Mouse (Mus musculus) adrenal gland, postnatal 10 days (tissue): ENCODE measurements at regions not wholly inside any gene's neighbourhood (a gene's known extent, or its start where the extent isn't known, plus 50 kb on each side); places are given as distances from the start of the nearest gene placed in this dataset.

Source experiments
- DNase-seq: peaks from one replicate; pipeline ENCODE4 v3.0.0; 2021; ENCODE audit warnings: mixed read lengths

- DNase-seq, result no peak
These were observed 451.2 kb downstream of the Slc4a3 start for GRCm38 (mm10) chr1:75997222-75997621.

DNA sequence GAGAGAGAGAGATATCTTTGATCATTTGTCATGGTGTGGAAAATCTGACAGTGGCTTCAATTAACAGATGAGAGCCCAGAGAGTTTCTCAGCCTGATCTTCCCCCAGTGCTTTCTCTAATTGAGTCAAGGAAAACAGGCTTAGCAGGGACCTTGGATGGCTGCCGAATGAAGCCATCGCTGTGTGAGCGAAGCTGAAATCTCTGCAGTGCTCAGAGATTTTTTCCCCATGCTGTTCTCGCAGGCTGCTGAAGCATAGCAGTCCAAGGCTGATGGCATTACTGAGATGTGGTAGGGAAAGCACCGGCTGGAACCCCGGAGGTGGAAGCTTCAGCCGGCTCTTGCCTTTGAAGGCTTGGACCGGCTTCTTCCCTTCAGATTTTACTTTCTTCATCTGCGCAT lies 455.1 kb downstream of the Slc4a3 start:
- peak; percentile 58 for DNase-seq

GRCm38 (mm10) chr1:76009601-76010000 lies 463.5 kb downstream of the Slc4a3 start:
- peak; percentile 15 for DNase-seq

DNA sequence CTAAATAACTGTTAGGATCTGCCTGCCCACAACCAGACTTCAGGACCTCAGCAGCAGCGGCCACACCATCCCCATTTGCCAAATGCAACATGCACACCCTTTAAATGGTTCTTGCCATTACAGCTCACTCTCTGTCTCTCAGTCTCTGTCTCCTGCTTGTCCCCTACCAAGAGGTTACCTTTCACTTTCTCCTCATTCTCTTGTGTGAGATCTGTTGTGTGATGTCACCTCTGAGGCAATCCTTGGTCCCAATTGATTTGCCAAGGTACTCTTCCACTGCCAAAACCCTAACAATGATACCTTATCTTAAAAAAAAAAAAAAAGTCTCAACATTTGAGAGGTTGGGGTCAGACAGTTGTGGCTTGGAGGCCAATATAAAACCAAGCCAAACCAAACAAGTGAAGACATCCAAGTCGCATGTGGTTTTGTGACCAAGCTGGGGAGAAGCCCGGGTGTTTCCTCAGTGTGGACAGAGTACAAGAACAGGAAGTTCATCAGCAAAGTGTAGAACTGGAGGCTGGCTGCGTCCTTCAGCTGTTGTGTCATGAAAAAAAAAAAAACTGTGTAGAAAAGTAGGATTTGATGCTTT lies 464.2 kb downstream of the Slc4a3 start:
- no peak for DNase-seq

DNA sequence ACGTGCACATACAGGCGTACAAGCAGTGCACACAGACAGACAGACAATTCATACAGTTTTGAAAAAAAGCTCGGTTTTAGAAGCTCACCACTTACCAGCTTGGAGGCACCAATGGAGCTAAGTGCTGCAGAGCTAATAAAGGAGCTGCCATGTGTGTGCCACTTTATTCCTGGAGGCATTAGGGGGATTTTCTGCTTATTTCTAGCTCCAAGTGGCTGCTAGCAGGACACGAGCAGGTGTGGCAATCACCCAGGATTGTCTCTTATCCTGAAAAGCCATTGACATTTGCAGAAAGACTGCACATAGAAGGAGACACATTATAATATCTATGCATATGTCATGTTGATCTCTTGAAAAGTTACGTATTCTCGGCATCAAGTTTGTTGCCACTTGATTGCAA lies 472.5 kb downstream of the Slc4a3 start:
- DNase-seq, result no peak

DNA sequence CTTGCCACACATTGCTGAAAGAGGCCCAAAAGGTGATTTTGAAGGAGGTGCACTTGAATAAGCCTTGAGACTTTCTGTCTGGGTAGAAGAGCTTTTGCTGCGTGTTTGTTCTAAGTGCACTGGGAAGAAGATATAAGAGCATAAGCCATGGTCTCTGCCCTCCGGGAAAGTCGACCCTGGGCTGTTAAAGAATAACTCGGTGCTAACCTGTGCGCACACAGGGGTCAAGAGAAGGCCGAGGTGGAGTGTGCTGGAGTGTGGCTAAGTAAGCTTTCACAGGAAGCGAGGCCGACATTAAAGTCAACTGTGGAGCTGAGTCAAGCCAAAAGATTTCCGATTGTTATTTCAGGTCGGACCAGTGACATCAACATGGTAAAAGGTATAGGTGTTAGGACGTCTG lies 473.0 kb downstream of the Slc4a3 start:
- no peak for DNase-seq

DNA sequence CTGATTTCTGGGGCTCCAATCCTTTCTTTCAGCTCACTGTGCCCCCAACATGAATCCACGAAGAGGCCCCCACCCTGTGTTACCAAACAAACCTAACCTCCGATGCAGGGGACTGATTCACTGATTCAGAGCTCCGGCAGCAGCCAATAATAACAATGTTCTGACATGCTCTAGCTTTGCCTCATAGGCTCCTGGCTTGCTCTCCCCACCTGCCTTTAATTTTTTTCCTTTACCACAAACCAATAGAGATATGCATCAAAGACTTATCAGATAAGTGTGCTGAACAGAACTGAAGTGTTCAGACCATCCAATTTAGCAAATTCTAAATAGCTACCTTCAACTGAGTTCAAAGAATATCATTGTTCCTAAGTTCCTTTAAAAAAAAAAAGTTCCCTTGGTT lies 478.6 kb downstream of the Slc4a3 start:
- DNase-seq, result no peak

- no peak for DNase-seq
These were observed 479.3 kb downstream of the Slc4a3 start for GRCm38 (mm10) chr1:76025389-76025788.

GRCm38 (mm10) chr1:76029059-76029458 lies 483.0 kb downstream of the Slc4a3 start:
- DNase-seq, result no peak

DNA sequence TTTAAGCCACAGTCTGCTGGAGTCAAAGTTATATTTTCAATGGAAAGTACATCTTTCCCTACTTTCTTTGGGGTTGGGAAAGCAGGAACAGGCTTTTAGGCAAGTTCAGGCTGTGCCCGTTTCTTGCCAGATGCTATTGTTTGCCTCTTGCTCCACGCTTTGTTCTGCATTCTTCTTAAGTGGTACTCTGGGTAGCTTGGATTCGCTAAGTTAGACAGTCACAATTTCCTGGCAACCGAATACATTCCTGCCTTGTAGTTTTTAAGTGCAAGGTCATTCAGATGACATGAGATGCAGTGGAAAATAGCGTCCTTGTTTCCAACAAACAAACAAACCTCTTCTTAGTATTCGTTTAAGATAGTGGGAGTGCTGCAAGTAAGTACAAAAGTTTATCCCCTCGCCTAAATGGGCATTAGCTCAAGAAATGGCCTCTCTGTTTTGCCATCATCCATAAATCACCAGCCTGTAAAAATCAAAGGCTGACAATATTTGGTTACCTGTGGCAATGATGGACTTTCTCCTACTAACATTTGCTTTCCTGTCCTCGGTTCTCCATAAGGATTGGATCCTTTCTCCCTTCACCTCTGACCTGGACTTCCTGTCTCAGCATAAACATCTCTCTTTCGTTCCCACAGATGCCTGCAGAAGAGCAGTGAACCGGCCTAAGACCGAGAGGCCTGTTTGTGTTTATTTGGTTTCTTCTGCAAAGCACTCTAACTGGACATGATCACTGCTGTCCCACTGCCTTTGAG lies 485.3 kb downstream of the Slc4a3 start:
- no peak for DNase-seq

GRCm38 (mm10) chr1:76031923-76032285 lies 485.8 kb downstream of the Slc4a3 start:
- DNase-seq, result no peak

DNA sequence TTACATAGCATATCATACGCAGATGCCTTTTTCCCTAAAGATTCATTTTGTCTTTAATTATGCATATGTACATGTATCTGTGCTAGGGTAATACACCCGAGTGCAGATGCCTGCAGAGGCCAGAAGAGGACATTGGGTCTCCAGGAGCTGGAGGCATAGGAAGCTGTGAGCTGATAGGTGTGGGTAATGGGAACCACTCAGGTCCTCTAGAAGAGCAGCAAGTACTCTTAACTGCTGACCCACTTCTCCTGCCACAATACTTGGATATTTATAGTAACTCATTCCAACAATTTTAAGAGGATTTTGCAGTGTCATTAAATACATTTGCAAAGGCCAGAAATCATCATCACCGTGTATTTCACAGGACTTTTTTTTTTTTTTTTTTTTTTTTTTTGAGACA lies 486.6 kb downstream of the Slc4a3 start:
- no peak for DNase-seq

GRCm38 (mm10) chr1:76036316-76036715 lies 490.2 kb downstream of the Slc4a3 start:
- DNase-seq, result no peak

DNA sequence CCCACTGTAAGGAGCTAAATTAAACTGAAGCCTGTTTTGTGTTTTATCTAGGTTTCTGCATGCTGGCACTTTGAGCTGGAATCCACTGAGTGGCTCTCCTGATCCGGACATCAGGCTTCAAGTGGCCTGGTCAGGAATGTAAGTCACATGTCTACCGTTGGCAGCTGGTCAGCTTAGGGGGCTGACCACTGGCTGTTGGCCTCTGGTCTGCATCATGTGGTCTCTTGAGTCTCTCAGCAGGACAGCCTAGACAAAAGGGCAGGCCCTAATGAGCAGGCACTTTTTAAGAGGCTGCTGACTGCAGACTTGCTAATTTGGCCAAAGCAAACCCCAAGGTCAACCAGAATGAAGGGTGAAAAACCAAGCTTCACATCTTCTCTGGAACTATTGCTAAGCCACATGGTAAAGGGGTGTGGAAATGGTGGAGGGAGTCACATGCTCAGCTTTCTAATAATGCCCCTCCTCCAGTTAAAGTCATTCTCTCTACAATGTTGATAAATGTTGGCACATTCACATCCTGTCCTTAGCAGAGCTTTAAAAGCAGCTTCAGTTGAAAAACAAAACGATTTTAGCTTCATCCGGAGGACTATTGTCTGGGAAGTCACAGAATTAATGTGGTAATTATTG lies 493.1 kb downstream of the Slc4a3 start:
- DNase-seq, result peak; percentile 32

DNA sequence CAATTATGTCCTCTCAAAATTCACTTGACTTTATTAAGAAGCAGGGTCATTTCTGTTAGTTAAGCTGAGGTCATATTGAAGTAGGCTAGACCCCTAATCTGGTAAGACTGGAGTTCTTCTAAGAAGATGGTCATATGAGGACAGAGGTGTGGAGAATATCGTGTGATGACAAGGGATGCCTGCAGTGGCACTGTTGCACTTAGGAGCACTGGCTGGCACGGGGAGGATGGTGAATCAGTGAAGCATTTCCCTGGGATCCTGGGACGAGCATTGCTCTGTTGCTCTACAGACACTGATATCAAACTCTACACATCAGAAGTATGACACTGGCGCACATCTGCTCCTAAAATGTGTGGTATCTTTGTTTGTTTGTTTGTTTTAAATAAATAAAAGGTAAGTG lies 493.6 kb downstream of the Slc4a3 start:
- DNase-seq, result no peak

GRCm38 (mm10) chr1:76050264-76050663 lies 504.2 kb downstream of the Slc4a3 start:
- DNase-seq, result no peak

- DNase-seq, result no peak
These were observed 507.5 kb downstream of the Slc4a3 start for GRCm38 (mm10) chr1:76053378-76054171.

GRCm38 (mm10) chr1:76065783-76066182 lies 519.7 kb downstream of the Slc4a3 start:
- no peak for DNase-seq

- DNase-seq, result no peak
These were observed 524.8 kb downstream of the Slc4a3 start for GRCm38 (mm10) chr1:76070831-76071321.

- DNase-seq, result no peak
These were observed 529.1 kb downstream of the Slc4a3 start for GRCm38 (mm10) chr1:76075213-76075612.

GRCm38 (mm10) chr1:76075685-76076455 lies 529.8 kb downstream of the Slc4a3 start:
- DNase-seq, result no peak

DNA sequence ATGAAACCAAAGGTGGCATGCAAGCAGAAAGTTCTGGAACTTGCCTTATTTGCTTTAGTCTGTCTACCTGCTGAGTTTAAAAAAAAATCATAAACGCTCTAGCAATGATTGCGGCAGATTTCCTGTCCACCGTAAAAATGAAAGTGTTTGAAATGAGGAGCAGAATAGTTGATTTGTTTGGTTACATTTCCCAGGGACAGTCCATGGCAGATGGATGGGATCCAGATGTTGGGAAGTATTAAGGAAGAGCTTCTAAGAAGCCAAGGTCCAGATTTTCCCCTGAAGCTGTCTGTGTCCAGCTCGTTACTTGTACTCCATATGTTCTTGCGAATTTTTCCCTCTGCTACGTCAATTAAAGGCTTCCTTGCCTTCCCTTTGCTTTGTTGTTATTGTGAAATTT lies 534.2 kb downstream of the Slc4a3 start:
- no peak for DNase-seq
